Mouse (Mus musculus) 416B (cell line): ENCODE measurements around the gene B3gnt2.

Experiments
- DNase-seq: peaks from one replicate; pipeline ENCODE4 v3.0.0; 2011; ENCODE audit warnings: low read depth

The B3gnt2 gene

GRCm38 (mm10) chr11:22815143-22815542 is 45.6 kb downstream of the B3gnt2 start:
- DNase-seq, result no peak

- DNase-seq, result peak; percentile 36
Observed at GRCm38 (mm10) chr11:22813921-22814704, 46.6 kb downstream of the B3gnt2 start.

- DNase-seq, result peak; percentile 91
Observed at GRCm38 (mm10) chr11:22813427-22813826, 47.3 kb downstream of the B3gnt2 start.

GRCm38 (mm10) chr11:22811413-22811812 is 49.3 kb downstream of the B3gnt2 start:
- DNase-seq, result peak; percentile 61

GRCm38 (mm10) chr11:22809465-22810096 is 51.2 kb downstream of the B3gnt2 start:
- peak; percentile 96 for DNase-seq

- no peak for DNase-seq
Observed at GRCm38 (mm10) chr11:22808040-22808439, 52.7 kb downstream of the B3gnt2 start.

- no peak for DNase-seq
Observed at GRCm38 (mm10) chr11:22805171-22805570, 55.6 kb downstream of the B3gnt2 start.

GRCm38 (mm10) chr11:22799987-22800424 is 60.8 kb downstream of the B3gnt2 start:
- no peak for DNase-seq

GRCm38 (mm10) chr11:22798916-22799315 is 61.8 kb downstream of the B3gnt2 start:
- no peak for DNase-seq

- DNase-seq, result peak; percentile 49
Observed at GRCm38 (mm10) chr11:22794734-22795133, 66.0 kb downstream of the B3gnt2 start.

GRCm38 (mm10) chr11:22793881-22794203 is 66.9 kb downstream of the B3gnt2 start:
- no peak for DNase-seq

- DNase-seq, result no peak
Observed at GRCm38 (mm10) chr11:22793176-22793880, 67.4 kb downstream of the B3gnt2 start.

- DNase-seq, result no peak
Observed at GRCm38 (mm10) chr11:22792149-22792548, 68.6 kb downstream of the B3gnt2 start.

GRCm38 (mm10) chr11:22791726-22792125 is 69.0 kb downstream of the B3gnt2 start:
- DNase-seq, result no peak

- no peak for DNase-seq
Observed at GRCm38 (mm10) chr11:22787833-22788232, 72.9 kb downstream of the B3gnt2 start.

- no peak for DNase-seq
Observed at GRCm38 (mm10) chr11:22784477-22784876, 76.3 kb downstream of the B3gnt2 start.

- peak; percentile 54 for DNase-seq
Observed at GRCm38 (mm10) chr11:22782705-22783124, 78.0 kb downstream of the B3gnt2 start.

GRCm38 (mm10) chr11:22781190-22781589 is 79.6 kb downstream of the B3gnt2 start:
- no peak for DNase-seq

- peak; percentile 63 for DNase-seq
Observed at GRCm38 (mm10) chr11:22780761-22781160, 80.0 kb downstream of the B3gnt2 start.

- DNase-seq, result peak; percentile 61
Observed at GRCm38 (mm10) chr11:22779821-22780551, 80.8 kb downstream of the B3gnt2 start.

- no peak for DNase-seq
Observed at GRCm38 (mm10) chr11:22778596-22778995, 82.2 kb downstream of the B3gnt2 start.

- DNase-seq, result peak; percentile 64
Observed at GRCm38 (mm10) chr11:22777531-22777930, 83.2 kb downstream of the B3gnt2 start.
